Mouse (Mus musculus): Measurements from ENCODE around the gene Pdlim7. TPM values are rescaled to one million over a fixed set of nuclear protein-coding genes. Genes with fewer than 3 reads are reported as not detected.

Gene Pdlim7
- total and polyA plus RNA-seq, 3 experiments: 8.7 to 32.5 (median 11.2) TPM

DNA sequence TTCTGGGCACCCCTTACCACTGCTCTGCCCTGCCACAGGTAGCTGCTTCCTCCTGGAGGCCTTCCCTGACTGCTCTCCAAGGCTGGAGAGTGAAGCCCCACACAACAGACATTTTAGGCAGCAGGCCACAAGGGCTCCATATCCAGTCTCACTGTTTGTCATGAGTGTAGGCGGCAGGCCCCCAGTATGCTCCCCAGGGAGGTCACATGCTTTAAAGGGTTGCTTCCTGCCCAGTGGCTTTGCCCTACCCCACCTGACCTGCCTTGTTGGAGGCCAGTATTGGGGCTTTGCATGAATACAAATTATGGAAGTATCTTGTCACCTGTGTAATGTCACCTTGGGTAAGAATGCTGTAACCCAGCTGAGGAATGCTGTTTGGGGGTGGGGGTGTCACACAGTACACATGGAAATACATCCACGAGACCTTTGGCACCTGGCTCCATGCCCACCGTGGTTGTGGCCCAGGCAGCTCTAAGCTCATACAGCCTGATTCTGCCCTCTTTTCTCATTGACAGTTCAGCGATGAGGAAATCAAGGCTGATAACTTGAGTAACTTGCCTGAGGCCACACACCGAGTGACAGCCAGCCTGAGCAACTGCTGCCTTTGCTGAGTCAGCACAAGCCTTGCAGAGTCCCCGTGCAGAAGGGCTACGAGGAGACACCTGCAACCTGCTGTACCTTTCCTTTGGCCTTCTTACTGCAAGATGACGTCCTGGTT is 15.9 kb upstream of the Pdlim7 start, which contains the start of gene Dok3 (continued):
- peak; percentile 98 for TF ChIP-seq MAFK (IDR thresholded peaks at IDR 0.05; ENCODE audit: insufficient replicate concordance, low read length)
- TF ChIP-seq CHD1 (IDR thresholded peaks at IDR 0.05; ENCODE audit: low read depth, low read length): no peak
- TF ChIP-seq CTCF (conservative IDR thresholded peaks at IDR 0.05 in 1 of 2, IDR thresholded peaks at IDR 0.05 in 1 of 2; ENCODE audit: low read depth in 2 of 2, low read length in 2 of 2): no peak; a peak in 1 of 4 replicates
- peak; percentile 59; the same call in 1 of the 2 replicates for TF ChIP-seq CHD2 (IDR thresholded peaks at IDR 0.05; ENCODE audit: low read length)
- peak; percentile 76 for TF ChIP-seq MEF2A (IDR thresholded peaks at IDR 0.05; ENCODE audit: borderline replicate concordance, low read depth, low read length)
- TF ChIP-seq USF1 (IDR thresholded peaks at IDR 0.05; ENCODE audit: low read depth, low read length): peak; percentile 81
- TF ChIP-seq MXI1 (IDR thresholded peaks at IDR 0.05; ENCODE audit: low read depth, low read length): peak; percentile 54; the same call in 1 of the 2 replicates
- peak; percentile 17; the same call in 1 of the 2 replicates for TF ChIP-seq HCFC1 (IDR thresholded peaks at IDR 0.05; ENCODE audit: low read depth, low read length)
- peak; percentile 84; the same call in 1 of the 2 replicates for TF ChIP-seq MAZ (IDR thresholded peaks at IDR 0.05; ENCODE audit: low read depth, low read length)
- 0 out of 2 replicates have a peak, but pooled peaks have one; percentile 55 for TF ChIP-seq KAT2A (IDR thresholded peaks at IDR 0.05; ENCODE audit: insufficient replicate concordance, low read length)
- peak; percentile 58; the same call in 1 of the 2 replicates for TF ChIP-seq TBP (conservative IDR thresholded peaks at IDR 0.05; ENCODE audit: low read depth, low read length)
- peak; percentile 65 for TF ChIP-seq NELFE (IDR thresholded peaks at IDR 0.05; ENCODE audit: low read depth, low read length)

DNA sequence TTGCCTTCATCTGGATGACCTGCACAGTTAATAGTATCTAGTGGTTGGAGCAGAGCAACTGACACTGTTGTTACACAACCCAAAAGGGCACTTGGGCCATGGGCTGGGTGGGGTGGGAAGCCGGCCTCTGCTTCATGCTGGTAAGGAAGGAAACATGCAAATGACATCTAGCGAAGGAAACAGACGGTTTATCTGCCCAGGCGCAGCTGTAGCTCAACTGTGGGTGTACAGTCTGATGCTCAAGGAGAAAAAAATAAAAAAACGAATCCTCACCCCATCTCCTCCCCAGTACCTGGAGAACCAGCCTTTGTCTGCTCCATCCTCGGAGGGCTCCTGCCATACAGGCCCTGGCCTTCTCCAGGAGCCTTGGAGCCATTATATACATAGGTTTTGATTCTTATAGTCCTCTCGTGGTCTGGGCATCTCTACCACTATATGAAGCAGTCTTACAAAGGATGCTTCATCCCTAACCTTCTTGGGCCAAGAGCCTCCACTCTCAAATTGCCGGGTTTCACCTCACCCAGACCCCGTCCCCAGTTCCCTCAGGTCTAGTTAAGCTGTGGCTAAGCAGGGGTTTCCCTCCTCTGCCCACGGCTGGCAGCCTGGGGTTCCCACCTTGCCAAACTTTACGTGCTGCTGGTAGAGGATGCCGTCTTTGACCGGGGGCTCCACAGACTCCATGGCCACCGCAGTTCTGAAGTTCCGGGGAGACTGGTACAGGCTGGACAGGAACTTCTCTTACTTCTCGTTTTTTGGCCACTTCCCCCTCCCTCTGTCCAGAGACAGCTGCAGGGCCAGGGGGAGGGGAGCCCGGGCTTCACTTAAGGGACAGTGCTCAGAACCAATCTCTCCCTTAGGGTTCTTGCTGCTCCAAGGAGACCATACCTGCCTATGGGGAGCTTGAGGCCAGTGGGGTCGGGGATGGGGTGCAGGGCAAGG is 14.6 kb upstream of the Pdlim7 start:
- peak overlapping the region; percentile 60 to 84 (median 80) for H3K4me3 ChIP-seq (replicated peaks in 1 of 3; ENCODE audit: low read depth in 2 of 3, low read length in 2 of 3, poor library complexity in 1 of 3)
- dilution Hi-C loops (cut with MboI; ENCODE audit: extremely low pct_ligation_motif_present, extremely low pct_unique_long_range_greater_than_20kb, low sequenced_read_pairs): no loop called here
- H3K9ac ChIP-seq (ENCODE audit: insufficient read depth, low read depth): peak overlapping the region; percentile 94
- peaks cover 2% of the 10 kb centered on the region; the same call in 1 of the 2 replicates for H3K79me2 ChIP-seq (replicated peaks; ENCODE audit: control insufficient read depth, extremely low read depth, insufficient read depth, poor library complexity, severe bottlenecking)
- H3K4me1 ChIP-seq (ENCODE audit: control insufficient read depth in 1 of 2, insufficient read depth in 2 of 2): peaks cover 33 to 57% of the 10 kb centered on the region in 2 experiments
- no peaks in the 10 kb centered on the region for H3K9me3 ChIP-seq (replicated peaks; ENCODE audit: low read length)
- H3K36me3 ChIP-seq (replicated peaks in 1 of 2; ENCODE audit: control insufficient read depth in 1 of 2, insufficient read depth in 1 of 2, low read length in 1 of 2): peaks cover 66 to 67% of the 10 kb centered on the region in 2 experiments
- no peaks in the 10 kb centered on the region for H3K27me3 ChIP-seq (replicated peaks)
- peak; percentile 75 for DNase-seq (ENCODE audit: extremely low read depth)
- peak overlapping the region; percentile 99 for H3K27ac ChIP-seq (ENCODE audit: insufficient read depth, low read depth)
- peak overlapping the region; percentile 85 for H3K4me2 ChIP-seq (ENCODE audit: insufficient read depth, low read depth, poor library complexity, severe bottlenecking)
- in situ Hi-C loops (cut with MboI; ENCODE audit: low pct_ligation_motif_present, low pct_unique_long_range_greater_than_20kb, low sequenced_read_pairs): no loop called here
- peak; percentile 60 for TF ChIP-seq SIN3A (IDR thresholded peaks at IDR 0.05; ENCODE audit: low read length)
- peak; percentile 56; the same call in 1 of the 2 replicates for TF ChIP-seq NELFE (IDR thresholded peaks at IDR 0.05; ENCODE audit: low read depth, low read length)
- peak; percentile 61 for TF ChIP-seq MEF2A (IDR thresholded peaks at IDR 0.05; ENCODE audit: borderline replicate concordance, low read depth, low read length)
- TF ChIP-seq GABPA (IDR thresholded peaks at IDR 0.05; ENCODE audit: insufficient replicate concordance, low read depth, low read length): no peak
- no peak for TF ChIP-seq UBTF (IDR thresholded peaks at IDR 0.05; ENCODE audit: low read depth, low read length)
- TF ChIP-seq RCOR1 (conservative IDR thresholded peaks at IDR 0.05; ENCODE audit: low read depth, low read length): 0 out of 2 replicates have a peak, but pooled peaks have one; percentile 64
- TF ChIP-seq RAD21 (IDR thresholded peaks at IDR 0.05; ENCODE audit: low read depth, low read length): no peak
- TF ChIP-seq CHD2 (IDR thresholded peaks at IDR 0.05; ENCODE audit: low read length): peak; percentile 82
- TF ChIP-seq JUN (IDR thresholded peaks at IDR 0.05; ENCODE audit: insufficient read depth, low read depth, low read length): no peak
- peak; percentile 31; the same call in 1 of the 2 replicates for TF ChIP-seq ZMIZ1 (IDR thresholded peaks at IDR 0.05; ENCODE audit: low read depth, low read length)
- TF ChIP-seq MAFK (IDR thresholded peaks at IDR 0.05; ENCODE audit: insufficient replicate concordance, low read length): peak; percentile 53; the same call in 1 of the 2 replicates
- TF ChIP-seq ZC3H11A (IDR thresholded peaks at IDR 0.05; ENCODE audit: low read depth, low read length): no peak
- 0 out of 2 replicates have a peak, but pooled peaks have one; percentile 34 for TF ChIP-seq MYC (IDR thresholded peaks at IDR 0.05; ENCODE audit: low read depth, low read length)
- TF ChIP-seq ZKSCAN1 (IDR thresholded peaks at IDR 0.05; ENCODE audit: borderline replicate concordance, low read depth, low read length): no peak
- TF ChIP-seq MXI1 (IDR thresholded peaks at IDR 0.05; ENCODE audit: low read depth, low read length): peak; percentile 21
- peak; percentile 83 for TF ChIP-seq ZNF384 (IDR thresholded peaks at IDR 0.05; ENCODE audit: low read depth, low read length)
- peak; percentile 69; the same call in 1 of the 2 replicates for TF ChIP-seq IRF4 (IDR thresholded peaks at IDR 0.05; ENCODE audit: low read depth, low read length)
- TF ChIP-seq HCFC1 (IDR thresholded peaks at IDR 0.05; ENCODE audit: low read depth, low read length): peak; percentile 57
- no peak for TF ChIP-seq PAX5 (IDR thresholded peaks at IDR 0.05; ENCODE audit: low read length)
- peak; percentile 69 for TF ChIP-seq ELF1 (IDR thresholded peaks at IDR 0.05; ENCODE audit: low read depth, low read length)
- TF ChIP-seq TCF12 (IDR thresholded peaks at IDR 0.05; ENCODE audit: low read depth, low read length): peak; percentile 79
- peak; percentile 72 for TF ChIP-seq ETS1 (conservative IDR thresholded peaks at IDR 0.05; ENCODE audit: low read depth, low read length)
- peak; percentile 90 for TF ChIP-seq MAZ (IDR thresholded peaks at IDR 0.05; ENCODE audit: low read depth, low read length)
- TF ChIP-seq MAX (IDR thresholded peaks at IDR 0.05; ENCODE audit: low read length): peak; percentile 40
- TF ChIP-seq BHLHE40 (IDR thresholded peaks at IDR 0.05; ENCODE audit: low read depth, low read length): peak; percentile 13; the same call in 1 of the 2 replicates

Measured in CH12.LX (cell line).